Mouse (Mus musculus): ENCODE data around the gene Exosc1. TPM values are rescaled to one million over a fixed set of nuclear protein-coding genes. Genes with fewer than 3 reads are reported as not detected.

Exosc1 gene
- 52.4 and 55.8 TPM in 2 replicates for polyA plus RNA-seq (2011; ENCODE audit: insufficient read depth, insufficient read length, low read depth, missing spikeins)

- Histone ChIP-seq H3K27me3 (ENCODE audit: control insufficient read depth, insufficient read depth, low read length, poor library complexity, severe bottlenecking) (no peaks in the 10 kb centered on the region), H3K27ac (ENCODE audit: insufficient read depth, low read length) (no peak within 1 kb of the TSS), H3K9ac (ENCODE audit: low read depth, poor library complexity, severe bottlenecking) (peak within 1 kb of the TSS; percentile 52), H3K4me1 (ENCODE audit: control insufficient read depth, insufficient read depth, low read length) (no peaks in the 10 kb centered on the region), H3K9me3 (replicated peaks; ENCODE audit: control insufficient read depth, insufficient read depth, low read length, poor library complexity, severe bottlenecking) (no peaks in the 10 kb centered on the region), H3K36me3 (ENCODE audit: control insufficient read depth, insufficient read depth, low read length, poor library complexity, severe bottlenecking) (peaks cover 17% of the 10 kb centered on the region), H3K4me3 (ENCODE audit: low read depth, low read length) (peak within 1 kb of the TSS; percentile 90)
- TF ChIP-seq CTCF (IDR thresholded peaks at IDR 0.05; ENCODE audit: low read depth, low read length) (no peak), EP300 (IDR thresholded peaks at IDR 0.05; ENCODE audit: insufficient read depth, low read depth, low read length) (no peak), POLR2A (IDR thresholded peaks at IDR 0.05; ENCODE audit: insufficient read depth, low read length) (peak; percentile 51)
Observed at GRCm38 (mm10) chr19:41933179-41934086, at the start of gene Exosc1, which contains the start of gene Zdhhc16. Exosc1 (minus strand) TSS chr19:41933423. Zdhhc16 (plus strand) TSS chr19:41933480.

DNA sequence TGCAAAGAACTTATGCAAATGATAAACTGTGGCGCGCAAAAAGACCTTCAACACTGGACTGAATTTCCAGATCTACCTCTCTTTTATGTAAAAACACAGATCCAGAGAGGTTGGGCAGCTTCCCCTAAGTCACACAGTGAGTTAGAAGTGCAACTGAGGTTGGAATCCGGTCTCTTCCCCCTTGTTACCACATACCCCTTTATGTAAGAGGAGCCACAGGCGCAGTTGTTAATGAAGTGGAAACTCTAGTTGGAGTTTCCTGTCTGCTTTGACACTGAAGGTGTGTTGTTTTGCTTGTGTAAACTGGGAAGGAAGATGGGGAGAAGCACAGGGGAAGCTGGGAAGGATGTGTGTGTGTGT lies 49.5 kb upstream of the Exosc1 start:
- Histone ChIP-seq H3K4me1 (ENCODE audit: control insufficient read depth, insufficient read depth, low read length) (peaks cover 4% of the 10 kb centered on the region), H3K4me3 (ENCODE audit: low read depth, low read length) (peak overlapping the region; percentile 72), H3K9ac (ENCODE audit: low read depth, poor library complexity, severe bottlenecking) (peak overlapping the region; percentile 96), H3K9me3 (replicated peaks; ENCODE audit: control insufficient read depth, insufficient read depth, low read length, poor library complexity, severe bottlenecking) (no peaks in the 10 kb centered on the region), H3K36me3 (ENCODE audit: control insufficient read depth, insufficient read depth, low read length, poor library complexity, severe bottlenecking) (no peaks in the 10 kb centered on the region), H3K27ac (ENCODE audit: insufficient read depth, low read length) (no peak overlapping the region), H3K27me3 (ENCODE audit: control insufficient read depth, insufficient read depth, low read length, poor library complexity, severe bottlenecking) (no peaks in the 10 kb centered on the region)
- TF ChIP-seq EP300 (IDR thresholded peaks at IDR 0.05; ENCODE audit: insufficient read depth, low read depth, low read length) = no peak
- TF ChIP-seq CTCF (IDR thresholded peaks at IDR 0.05; ENCODE audit: low read depth, low read length) = no peak
- TF ChIP-seq POLR2A (IDR thresholded peaks at IDR 0.05; ENCODE audit: insufficient read depth, low read length) = no peak

DNA sequence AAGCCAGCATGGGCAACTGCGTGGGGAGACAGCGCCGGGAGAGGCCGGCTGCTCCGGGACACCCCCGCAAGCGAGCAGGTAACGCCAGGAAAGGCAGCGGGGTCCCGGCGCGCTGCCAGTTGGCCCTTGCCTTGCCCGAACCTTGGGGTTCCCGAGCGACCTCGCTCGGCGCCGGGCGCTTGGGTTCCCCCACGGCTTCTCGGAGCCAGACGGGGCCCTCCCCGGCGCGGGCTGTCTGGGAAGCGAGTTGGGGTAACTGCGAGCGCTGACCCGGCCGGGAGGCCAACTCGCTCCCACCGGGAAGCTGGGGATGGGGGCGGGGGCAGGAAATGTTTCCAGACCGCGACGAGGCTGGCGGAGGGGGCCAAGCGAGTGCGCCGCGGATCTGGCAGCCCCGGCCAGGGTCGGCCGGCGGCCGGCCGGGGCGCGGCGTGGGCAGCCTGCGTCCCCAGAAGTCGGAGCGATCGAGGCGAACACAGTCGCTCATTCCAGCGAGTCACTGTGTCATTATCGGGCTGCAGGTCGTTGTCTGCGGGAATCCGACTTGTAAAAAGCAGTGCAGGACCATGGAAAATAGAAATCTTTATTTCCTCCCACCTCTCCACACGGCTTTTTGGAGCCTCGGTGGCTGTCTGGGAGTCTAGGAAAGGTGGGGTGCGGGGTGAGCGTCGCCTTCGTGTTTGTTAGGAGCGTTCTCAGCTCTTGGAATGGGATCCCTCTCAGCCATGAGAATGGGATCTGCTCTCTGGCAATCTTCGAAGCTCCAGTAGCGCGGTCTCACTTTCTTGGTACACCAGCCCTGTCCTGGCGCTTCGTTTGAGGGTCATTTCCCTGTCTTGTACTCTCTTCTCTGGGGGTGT lies 48.9 kb upstream of the Exosc1 start:
- Histone ChIP-seq H3K9me3 (replicated peaks; ENCODE audit: control insufficient read depth, insufficient read depth, low read length, poor library complexity, severe bottlenecking) (no peaks in the 10 kb centered on the region), H3K27ac (ENCODE audit: insufficient read depth, low read length) (no peak overlapping the region), H3K4me3 (ENCODE audit: low read depth, low read length) (peak overlapping the region; percentile 72), H3K36me3 (ENCODE audit: control insufficient read depth, insufficient read depth, low read length, poor library complexity, severe bottlenecking) (no peaks in the 10 kb centered on the region), H3K4me1 (ENCODE audit: control insufficient read depth, insufficient read depth, low read length) (peaks cover 4% of the 10 kb centered on the region), H3K9ac (ENCODE audit: low read depth, poor library complexity, severe bottlenecking) (peak overlapping the region; percentile 96), H3K27me3 (ENCODE audit: control insufficient read depth, insufficient read depth, low read length, poor library complexity, severe bottlenecking) (no peaks in the 10 kb centered on the region)
- TF ChIP-seq CTCF (IDR thresholded peaks at IDR 0.05; ENCODE audit: low read depth, low read length) (no peak), POLR2A (IDR thresholded peaks at IDR 0.05; ENCODE audit: insufficient read depth, low read length) (no peak), EP300 (IDR thresholded peaks at IDR 0.05; ENCODE audit: insufficient read depth, low read depth, low read length) (no peak)

GRCm38 (mm10) chr19:41981595-41981927 lies 48.3 kb upstream of the Exosc1 start, which contains the start of gene Ubtd1:
Ubtd1 (plus strand) TSS chr19:41981763.
- Histone ChIP-seq H3K27ac (ENCODE audit: insufficient read depth, low read length) (peak within 1 kb of the TSS; percentile 69), H3K4me3 (ENCODE audit: low read depth, low read length) (peak within 1 kb of the TSS; percentile 72), H3K9me3 (replicated peaks; ENCODE audit: control insufficient read depth, insufficient read depth, low read length, poor library complexity, severe bottlenecking) (no peaks in the 10 kb centered on the region), H3K27me3 (ENCODE audit: control insufficient read depth, insufficient read depth, low read length, poor library complexity, severe bottlenecking) (no peaks in the 10 kb centered on the region), H3K4me1 (ENCODE audit: control insufficient read depth, insufficient read depth, low read length) (peaks cover 4% of the 10 kb centered on the region), H3K9ac (ENCODE audit: low read depth, poor library complexity, severe bottlenecking) (peak within 1 kb of the TSS; percentile 96), H3K36me3 (ENCODE audit: control insufficient read depth, insufficient read depth, low read length, poor library complexity, severe bottlenecking) (no peaks in the 10 kb centered on the region)
- TF ChIP-seq POLR2A (IDR thresholded peaks at IDR 0.05; ENCODE audit: insufficient read depth, low read length) = no peak
- TF ChIP-seq EP300 (IDR thresholded peaks at IDR 0.05; ENCODE audit: insufficient read depth, low read depth, low read length) = no peak
- TF ChIP-seq CTCF (IDR thresholded peaks at IDR 0.05; ENCODE audit: low read depth, low read length) = no peak

DNA sequence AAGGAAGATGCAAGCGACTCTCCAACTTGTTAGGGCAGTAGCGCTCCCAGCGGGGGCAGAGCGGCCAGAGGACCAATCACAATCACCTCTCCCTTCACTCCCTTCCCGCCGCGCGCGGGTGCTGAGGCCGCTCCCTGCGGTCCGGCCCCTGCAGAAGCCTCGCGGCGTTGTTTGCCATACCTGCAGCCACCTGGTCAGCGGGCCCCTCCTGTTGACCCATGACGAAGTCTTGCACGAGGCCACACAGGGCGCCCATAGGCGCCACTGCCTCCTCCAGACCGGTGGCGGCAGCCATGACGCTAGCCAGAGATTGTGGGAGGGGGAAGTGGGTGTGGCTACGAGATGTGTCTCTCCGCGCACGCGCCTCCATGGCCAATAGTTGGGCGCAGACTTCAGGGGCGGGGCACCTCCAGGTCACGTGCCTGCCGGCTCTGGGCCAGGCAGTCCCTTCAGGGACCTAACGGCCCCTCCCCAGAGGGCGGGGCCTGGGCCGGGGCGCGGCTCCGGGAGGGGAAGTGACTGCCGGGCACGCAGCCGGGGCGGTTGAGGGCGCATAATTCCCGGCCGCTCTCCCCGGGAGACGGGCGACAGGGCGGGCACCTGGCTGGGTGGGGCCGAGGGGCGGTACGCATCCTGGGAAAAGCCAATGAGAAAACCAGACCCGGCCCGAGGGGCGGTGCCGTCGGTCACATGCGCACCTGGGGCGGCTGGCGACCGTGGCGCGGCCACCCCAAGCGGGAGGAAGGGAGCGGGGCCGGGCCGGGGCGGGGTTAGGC lies 47.8 kb upstream of the Exosc1 start, which contains the start of gene Mms19:
Gene Mms19, minus strand, starts transcription at position 339 of the 776 bp plus-strand sequence.
- peaks cover 4% of the 10 kb centered on the region for H3K4me1 ChIP-seq (ENCODE audit: control insufficient read depth, insufficient read depth, low read length)
- no peaks in the 10 kb centered on the region for H3K9me3 ChIP-seq (replicated peaks; ENCODE audit: control insufficient read depth, insufficient read depth, low read length, poor library complexity, severe bottlenecking)
- peak within 1 kb of the TSS; percentile 72 for H3K4me3 ChIP-seq (ENCODE audit: low read depth, low read length)
- no peaks in the 10 kb centered on the region for H3K36me3 ChIP-seq (ENCODE audit: control insufficient read depth, insufficient read depth, low read length, poor library complexity, severe bottlenecking)
- peak within 1 kb of the TSS; percentile 69 for H3K27ac ChIP-seq (ENCODE audit: insufficient read depth, low read length)
- no peaks in the 10 kb centered on the region for H3K27me3 ChIP-seq (ENCODE audit: control insufficient read depth, insufficient read depth, low read length, poor library complexity, severe bottlenecking)
- TF ChIP-seq EP300 (IDR thresholded peaks at IDR 0.05; ENCODE audit: insufficient read depth, low read depth, low read length) (no peak), POLR2A (IDR thresholded peaks at IDR 0.05; ENCODE audit: insufficient read depth, low read length) (no peak), CTCF (IDR thresholded peaks at IDR 0.05; ENCODE audit: low read depth, low read length) (no peak)
- H3K9ac ChIP-seq (ENCODE audit: low read depth, poor library complexity, severe bottlenecking) = peak within 1 kb of the TSS; percentile 96

Measured in ES-Bruce4 (cell line).